Mouse (Mus musculus): ENCODE data around the gene Baz2b. TPM values are rescaled to one million over a fixed set of nuclear protein-coding genes. Genes with fewer than 3 reads are reported as not detected.
A peak's percentile ranks its signal among the peaks of the same experiment; 100 is the strongest.

Gene Baz2b
- total RNA-seq (2021), result 10 to 100 TPM; 50.7 to 62.7 TPM
- long read RNA-seq, partial matches to known transcripts, result 2 of 15 reads
- long read RNA-seq, other reads (novel, unspliced or antisense), result 12 of 15 reads

DNA sequence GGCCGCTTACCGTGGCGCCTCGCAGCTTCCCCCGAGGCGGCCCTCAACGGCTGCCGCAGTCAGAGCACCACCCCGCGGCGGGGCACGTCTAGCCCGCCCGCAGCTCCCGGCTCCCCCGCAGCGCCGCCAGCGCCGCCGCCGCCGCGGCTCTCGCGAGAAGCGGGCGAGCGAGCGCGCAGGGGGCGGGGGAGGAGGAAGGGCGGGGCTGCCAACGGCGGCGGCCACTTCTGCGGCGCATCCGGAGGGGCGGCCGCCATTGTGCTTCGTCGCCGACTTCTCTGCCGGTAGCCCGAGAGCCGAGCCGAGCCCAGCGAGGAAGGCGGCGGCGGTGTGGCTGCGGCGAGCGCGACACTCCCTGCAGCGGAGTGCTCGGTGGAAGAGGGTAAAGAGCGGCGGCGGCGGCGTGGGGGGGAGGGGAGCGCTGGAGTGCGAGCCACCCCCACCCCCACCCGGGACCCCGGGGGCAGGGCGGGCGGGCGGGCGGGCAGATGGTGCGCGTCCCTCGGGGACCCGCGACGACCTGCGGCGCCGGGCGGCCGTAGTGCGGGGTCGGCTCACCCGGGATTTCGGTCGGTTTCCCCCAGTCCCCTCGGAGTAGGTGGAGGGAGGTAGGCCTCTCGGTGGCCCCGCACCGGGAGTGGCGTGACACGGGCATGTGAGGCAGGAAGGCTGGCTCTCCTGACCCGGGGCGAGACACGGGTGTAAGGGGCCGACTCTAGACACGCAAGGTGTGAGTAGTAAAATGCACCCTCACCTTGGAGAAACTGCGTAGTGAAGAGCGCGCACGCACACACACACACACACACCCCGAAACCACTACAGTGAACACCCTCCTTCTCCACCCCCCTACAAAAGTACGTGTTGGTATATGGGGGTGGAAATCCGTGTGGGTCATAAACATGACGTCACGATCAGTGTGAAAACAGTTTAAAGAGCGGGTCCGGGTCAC is at the start of gene Baz2b, which contains the start of gene March7:
Gene Baz2b, minus strand, starts transcription at position 137 of the 949 bp plus-strand sequence.
Gene March7, plus strand, starts transcription at position 185 of the 949 bp plus-strand sequence.
- peak; percentile 82 to 83 for DNase-seq (ENCODE audit: low spot score in 2 of 2)

- no peak for DNase-seq (ENCODE audit: low spot score in 2 of 2)
Observed at GRCm38 (mm10) chr2:60259186-60259585, 49.5 kb upstream of the Baz2b start.

- DNase-seq (ENCODE audit: low spot score in 2 of 2), result no peak
Observed at GRCm38 (mm10) chr2:60256751-60257150, 47.1 kb upstream of the Baz2b start.

DNA sequence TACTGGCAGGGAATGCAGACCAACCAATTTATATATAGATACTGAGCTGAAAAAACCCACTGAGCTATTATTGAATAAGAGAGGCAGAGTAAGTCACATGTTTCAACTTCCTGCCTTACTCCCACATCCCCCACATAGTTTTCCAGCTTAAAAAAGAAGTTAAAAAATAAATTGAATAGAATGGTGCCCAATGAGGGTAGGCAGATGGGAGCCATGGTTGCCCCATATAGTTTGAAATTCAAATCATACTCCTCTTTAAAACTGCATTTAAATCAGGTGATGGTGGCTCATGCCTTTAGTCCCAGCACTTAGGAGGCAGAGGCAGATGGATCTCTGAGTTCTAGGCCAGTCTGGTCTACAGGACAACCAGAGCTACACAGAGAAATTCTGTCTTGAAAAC is 43.9 kb upstream of the Baz2b start:
- peak in 1 of 2 experiments; percentile 18 for DNase-seq (ENCODE audit: low spot score in 2 of 2)

DNA sequence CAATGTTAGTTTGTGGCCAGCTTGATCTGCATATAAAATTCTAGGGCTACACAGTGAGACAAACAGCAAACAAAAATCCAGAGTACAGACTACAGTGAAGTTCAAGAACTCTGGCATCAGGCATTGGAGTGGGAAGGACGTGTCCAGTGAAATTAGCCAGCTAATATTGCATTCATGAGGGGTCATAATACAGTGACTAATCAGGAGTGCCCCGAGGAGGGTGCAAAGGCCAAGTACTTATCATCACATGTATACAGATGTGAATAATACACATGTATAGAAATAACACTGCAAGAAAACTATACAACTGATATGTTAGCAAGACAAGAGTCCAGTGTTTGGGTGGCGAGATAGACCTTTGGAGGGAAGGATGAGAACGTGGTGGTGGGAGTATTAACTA is 43.1 kb upstream of the Baz2b start:
- DNase-seq (ENCODE audit: low spot score in 2 of 2), result no peak

DNA sequence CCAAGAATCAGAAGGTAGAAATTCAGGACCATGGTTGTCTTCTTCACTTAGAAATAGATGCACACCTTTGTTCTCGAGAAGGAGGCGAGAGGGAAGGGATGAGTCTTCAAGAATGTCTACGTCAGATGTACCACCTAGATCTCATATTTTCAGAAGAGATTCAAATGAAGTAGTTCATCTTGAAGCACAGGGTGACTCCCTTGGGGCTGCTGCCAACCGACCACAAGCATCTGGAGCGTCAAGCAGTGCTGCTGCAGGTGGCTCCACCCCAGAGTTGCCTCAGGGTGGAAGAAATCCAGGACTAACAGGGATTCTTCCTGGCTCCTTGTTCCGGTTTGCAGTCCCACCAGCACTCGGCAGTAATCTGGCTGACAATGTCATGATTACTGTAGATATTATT is 24.9 kb upstream of the Baz2b start:
- DNase-seq (ENCODE audit: low spot score in 2 of 2), result no peak

GRCm38 (mm10) chr2:60233147-60233546 is 23.5 kb upstream of the Baz2b start:
- DNase-seq (ENCODE audit: low spot score in 2 of 2), result no peak

GRCm38 (mm10) chr2:60230361-60230760 is 20.7 kb upstream of the Baz2b start:
- no peak for DNase-seq (ENCODE audit: low spot score in 2 of 2)

- DNase-seq (ENCODE audit: low spot score in 2 of 2), result no peak
Observed at GRCm38 (mm10) chr2:60228470-60228869, 18.8 kb upstream of the Baz2b start.

GRCm38 (mm10) chr2:60223489-60223888 is 13.8 kb upstream of the Baz2b start:
- DNase-seq (ENCODE audit: low spot score in 2 of 2), result peak in 1 of 2 experiments; percentile 15

- DNase-seq (ENCODE audit: low spot score in 2 of 2), result no peak
Observed at GRCm38 (mm10) chr2:60221954-60222353, 12.3 kb upstream of the Baz2b start.

DNA sequence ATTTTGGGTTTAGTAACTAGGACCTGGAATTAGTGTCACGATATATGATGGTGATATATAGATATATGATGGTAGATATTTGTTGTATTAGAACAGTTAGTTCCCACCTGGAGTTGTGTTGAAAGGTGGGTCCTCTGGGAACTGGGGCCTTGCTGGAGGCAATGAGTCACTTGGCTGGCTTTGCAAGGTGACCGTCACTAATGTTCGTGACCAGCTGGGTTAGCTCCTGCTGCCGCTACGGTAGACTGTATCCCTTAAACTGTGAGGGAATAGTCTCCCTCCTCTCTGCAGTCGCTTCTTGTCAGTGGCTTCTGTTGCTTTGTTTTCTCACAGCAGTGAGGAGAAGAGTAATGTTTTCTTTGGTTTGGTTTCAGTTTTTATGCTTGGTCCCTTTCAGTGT is 11.6 kb upstream of the Baz2b start:
- no peak for DNase-seq (ENCODE audit: low spot score in 2 of 2)

GRCm38 (mm10) chr2:60217620-60218019 is 8.0 kb upstream of the Baz2b start:
- DNase-seq (ENCODE audit: low spot score in 2 of 2), result no peak

GRCm38 (mm10) chr2:60216547-60217153 is 7.0 kb upstream of the Baz2b start:
- no peak for DNase-seq (ENCODE audit: low spot score in 2 of 2)

DNA sequence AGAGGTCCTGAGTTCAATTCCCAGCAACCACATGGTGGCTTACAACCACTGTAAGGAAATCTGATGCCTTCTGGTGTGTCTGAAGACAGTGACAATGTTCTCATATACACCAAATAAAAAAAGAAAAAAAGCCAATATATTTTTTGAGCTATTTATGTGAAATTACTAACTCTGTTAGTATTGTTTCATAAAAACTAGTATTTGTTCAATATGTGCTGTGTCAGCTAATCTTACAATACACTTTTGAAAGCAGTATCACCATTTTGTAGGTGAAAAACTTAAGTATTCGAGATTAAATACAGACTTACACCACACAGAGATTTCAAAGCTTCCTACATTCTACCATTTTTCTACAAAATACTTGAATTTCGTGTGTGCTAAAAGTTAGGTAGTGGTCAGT is 5.0 kb upstream of the Baz2b start:
- no peak for DNase-seq (ENCODE audit: low spot score in 2 of 2)

DNA sequence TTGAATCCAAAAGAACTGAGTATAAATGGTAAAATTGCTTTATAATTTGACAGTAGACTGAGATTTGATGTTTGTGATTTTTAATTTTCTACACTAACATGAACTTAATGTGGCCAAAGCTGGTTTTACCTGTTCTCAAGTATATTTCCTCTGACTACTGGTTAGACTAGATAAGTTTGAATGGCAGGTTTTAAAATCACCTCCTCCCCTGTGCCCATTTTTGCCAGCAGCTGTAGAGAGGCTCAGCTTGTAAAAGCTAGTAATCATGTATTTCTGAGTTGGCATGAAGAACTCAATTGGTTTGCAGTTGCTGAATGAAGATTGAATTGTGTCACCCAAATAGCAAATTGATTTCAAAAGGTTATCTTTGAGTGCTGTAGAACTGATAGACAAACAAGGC is 2.8 kb upstream of the Baz2b start:
- no peak for DNase-seq (ENCODE audit: low spot score in 2 of 2)

DNA sequence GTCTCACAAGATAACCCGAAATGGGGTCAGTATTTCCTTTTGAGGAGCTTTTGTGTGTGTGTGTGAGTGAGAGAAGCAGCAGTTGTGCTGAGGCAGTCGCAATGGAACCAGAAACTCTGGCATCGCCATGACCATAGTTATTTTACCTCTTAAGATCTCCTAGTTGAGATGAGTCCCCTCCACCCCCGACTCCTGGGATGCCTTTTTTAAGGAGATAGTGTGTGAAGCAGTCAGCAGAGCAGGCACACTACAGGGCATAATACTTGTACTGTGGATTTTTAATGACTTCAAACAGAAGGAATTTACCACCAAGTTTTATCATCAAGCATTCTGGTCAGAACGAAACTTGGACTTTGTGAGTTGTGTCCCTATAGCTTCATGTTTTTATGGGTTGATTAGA is 1.2 kb upstream of the Baz2b start:
- peak in 1 of 2 experiments; percentile 14 for DNase-seq (ENCODE audit: low spot score in 2 of 2)

DNA sequence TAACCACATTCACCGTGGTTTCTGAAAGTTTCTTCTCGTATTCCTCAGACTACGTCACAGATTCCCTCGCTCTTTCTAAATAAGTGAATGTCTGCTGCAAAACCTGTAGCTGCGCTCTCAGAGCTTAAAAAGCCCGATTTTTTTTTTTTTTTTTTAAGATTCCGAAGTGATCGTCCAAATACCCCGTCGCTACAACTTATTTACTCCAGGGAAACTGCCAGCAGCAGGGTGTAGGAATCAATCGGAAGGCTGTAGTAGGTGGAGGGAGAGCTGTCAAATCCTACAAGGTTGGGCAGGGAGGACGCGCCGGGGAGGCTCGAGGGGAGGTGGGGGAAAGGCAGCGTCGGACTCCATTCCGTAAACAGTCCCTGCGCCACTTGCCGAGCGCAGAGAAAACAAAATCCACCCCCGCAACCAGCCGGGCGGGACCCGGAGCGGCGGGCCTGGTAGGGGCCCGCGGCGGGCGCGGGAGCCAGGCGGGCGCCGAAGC is 472 bp downstream of the Baz2b start:
- DNase-seq (ENCODE audit: low spot score in 2 of 2), result peak in 1 of 2 experiments; percentile 55

DNA sequence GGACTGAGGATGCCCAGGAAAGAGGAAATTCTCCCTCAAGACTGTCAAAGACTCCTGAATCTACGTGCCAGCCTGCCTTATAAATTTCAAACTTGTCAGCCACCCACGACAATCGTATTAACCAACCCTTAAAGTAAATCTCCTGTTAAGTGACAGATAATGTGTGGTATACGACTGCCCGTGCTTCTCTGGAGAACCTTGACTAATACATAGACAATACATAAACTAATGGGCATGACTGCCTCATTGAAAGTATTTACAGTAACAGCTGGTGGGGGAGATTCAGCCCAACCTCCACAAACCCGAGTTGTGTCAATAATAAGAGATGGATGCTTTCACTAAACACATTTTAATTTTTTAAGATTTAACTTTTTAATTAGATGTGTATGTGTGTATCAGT is 3.8 kb downstream of the Baz2b start:
- no peak for DNase-seq (ENCODE audit: low spot score in 2 of 2)

DNA sequence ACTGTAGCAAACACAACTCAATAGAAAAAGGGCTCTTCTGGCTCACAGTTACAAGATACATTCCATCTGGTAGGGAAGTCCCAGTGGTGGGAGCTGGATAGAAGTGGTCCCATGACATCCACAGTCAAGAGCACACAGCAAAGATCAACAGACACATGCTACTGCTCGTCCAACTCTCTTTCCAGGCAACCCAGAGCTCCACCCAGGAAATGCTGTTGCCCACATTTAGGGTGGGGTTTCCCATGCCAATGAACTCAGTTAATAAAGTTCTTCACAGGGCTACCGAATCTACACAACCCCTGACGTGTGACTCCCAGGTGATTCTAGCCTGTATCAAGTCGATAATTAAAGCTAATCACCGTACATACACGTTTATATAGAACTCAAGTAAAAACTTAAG is 5.5 kb downstream of the Baz2b start:
- no peak for DNase-seq (ENCODE audit: low spot score in 2 of 2)

DNA sequence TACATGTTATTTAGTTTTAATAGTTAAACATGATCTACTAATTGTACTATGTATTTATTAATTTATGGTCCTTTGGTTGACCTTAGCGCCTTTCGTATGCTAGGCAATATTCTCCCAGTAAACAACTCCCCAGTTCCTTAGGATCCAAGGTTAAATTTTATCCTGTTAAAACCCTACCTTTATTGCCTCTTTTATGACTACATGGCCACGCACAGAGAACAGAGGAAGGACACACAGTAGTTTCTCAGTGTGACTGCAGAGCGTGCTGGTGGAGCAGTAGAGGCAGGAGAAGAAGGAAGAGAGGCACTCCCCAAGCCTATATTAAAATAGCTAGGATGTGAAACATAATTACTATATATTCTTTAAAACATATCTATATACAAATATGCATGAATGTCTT is 5.9 kb downstream of the Baz2b start:
- no peak for DNase-seq (ENCODE audit: low spot score in 2 of 2)

DNA sequence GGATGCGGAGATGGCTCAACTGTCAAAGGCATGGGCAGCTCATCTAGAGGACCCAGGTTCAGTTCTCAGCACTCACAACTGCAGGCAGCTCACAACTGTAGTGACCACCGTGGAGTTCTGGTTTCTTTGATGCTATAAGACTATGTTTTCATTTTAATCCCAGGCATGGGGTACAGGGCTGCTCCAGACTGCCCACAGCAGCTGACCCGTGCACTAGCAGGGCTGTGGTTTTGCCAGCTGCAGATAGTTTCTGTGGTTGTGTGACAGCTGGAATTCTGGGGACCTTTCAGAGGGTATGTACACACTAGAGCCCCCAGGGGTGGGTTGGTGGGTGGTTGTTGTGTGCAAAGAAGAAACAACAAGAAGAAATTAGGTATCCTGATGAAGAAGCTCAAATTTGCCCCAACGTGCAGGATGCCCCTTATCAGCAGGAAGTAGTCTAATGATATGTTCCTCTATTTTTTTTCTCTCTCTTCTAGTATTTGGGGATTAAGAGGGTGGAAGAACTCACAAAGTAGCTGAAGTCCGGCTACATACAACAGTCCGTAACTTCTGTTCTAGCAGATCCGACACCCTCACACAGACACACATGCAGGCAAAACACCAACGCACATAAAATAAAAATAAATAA is 6.6 kb downstream of the Baz2b start:
- no peak for DNase-seq (ENCODE audit: low spot score in 2 of 2)

All from layer of hippocampus, adult 18-20 months (tissue).